Mouse (Mus musculus) neural tube, embryonic 13.5 days (tissue): ENCODE data around the gene Saxo2. TPM values are rescaled to one million over a fixed set of nuclear protein-coding genes. Genes with fewer than 3 reads are reported as not detected.

Source experiments
- ATAC-seq: fragments of 200-750 bp; cut with Nextera tagmentation; 2 replicates; pipeline ENCODE4 v1.8.0; 2017; ENCODE audit warnings: low read depth, mild to moderate bottlenecking, moderate TSS enrichment, moderate library complexity
- H3K27ac ChIP-seq: fragments of 300-500 bp; sonication (generic); replicated peaks from 2 replicates; pipeline ENCODE4 v1.5.1; 2015; ENCODE audit warnings: moderate library complexity, mild to moderate bottlenecking, inconsistent platforms
- H3K27me3 ChIP-seq: fragments of 300-500 bp; sonication (generic); 2 replicates; pipeline ENCODE4 v1.6.1; 2015; ENCODE audit warnings: mild to moderate bottlenecking, inconsistent platforms
- H3K36me3 ChIP-seq: fragments of 300-500 bp; sonication (generic); 2 replicates; pipeline ENCODE4 v1.6.1; 2015; ENCODE audit warnings: mild to moderate bottlenecking, inconsistent platforms
- H3K4me1 ChIP-seq: fragments of 300-500 bp; sonication (generic); replicated peaks from 2 replicates; pipeline ENCODE4 v1.6.1; 2015; ENCODE audit warnings: inconsistent platforms
- H3K4me2 ChIP-seq: fragments of 300-500 bp; sonication (generic); 2 replicates; pipeline ENCODE4 v1.6.1; 2015; ENCODE audit warnings: inconsistent platforms, mild to moderate bottlenecking, moderate library complexity
- H3K4me3 ChIP-seq: fragments of 300-500 bp; sonication (generic); 2 replicates; pipeline ENCODE4 v1.5.1; 2015; ENCODE audit warnings: mild to moderate bottlenecking, inconsistent platforms
- H3K9ac ChIP-seq: fragments of 300-500 bp; sonication (generic); 2 replicates; pipeline ENCODE4 v1.6.1; 2015; ENCODE audit warnings: moderate library complexity, mild to moderate bottlenecking, inconsistent platforms
- H3K9me3 ChIP-seq: fragments of 300-500 bp; sonication (generic); 2 replicates; pipeline ENCODE4 v1.6.1; 2016; ENCODE audit warnings: inconsistent platforms
- WGBS: fragments of 180-500 bp; shearing (Covaris S2); methylation state at CpG from one replicate; pipeline ENCODE4 v1.1.7; 2015; 5-methylcytosine and 5-hydroxymethylcytosine counted together
- polyA plus RNA-seq: library from polyadenylated mRNA; unstranded; fragments of >200 nt; fragmentation: Nextera tagmentation; extraction: Ambion mirVana; gene quantifications from 2 replicates; pipeline ENCODE4 v1.2.1, GENCODE M21; 2015

Gene Saxo2
- polyA plus RNA-seq, 1 experiment from 2014 or later = 20.1 TPM

DNA sequence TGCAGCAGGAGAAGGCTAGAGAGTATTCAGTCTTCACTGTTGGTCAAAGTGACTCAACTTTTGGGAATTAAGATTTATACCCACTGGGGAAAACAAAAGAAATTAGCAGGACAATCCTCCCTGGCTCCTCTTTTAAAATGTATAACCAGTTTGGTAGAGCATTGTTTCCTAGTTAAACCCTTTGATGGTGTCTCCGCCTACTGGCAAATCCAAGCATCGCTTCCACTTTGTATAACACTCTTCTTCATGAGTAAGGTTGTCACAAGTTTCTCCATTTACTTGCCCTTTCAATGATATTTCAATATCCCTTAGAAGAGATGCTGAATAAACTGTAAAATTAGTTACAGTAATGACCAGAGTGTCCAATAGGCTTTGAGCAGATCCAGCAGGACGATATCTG lies 38.7 kb downstream of the Saxo2 start:
- no peak overlapping the region for H3K4me2 ChIP-seq
- WGBS = 77% methylated on average over 3 of the region's 3 CpGs
- no peak overlapping the region for H3K27ac ChIP-seq
- no peaks in the 10 kb centered on the region for H3K36me3 ChIP-seq
- no peaks in the 10 kb centered on the region for H3K27me3 ChIP-seq
- H3K9ac ChIP-seq = no peak overlapping the region
- no peaks in the 10 kb centered on the region for H3K9me3 ChIP-seq
- ATAC-seq = no peak
- no peaks in the 10 kb centered on the region for H3K4me1 ChIP-seq
- H3K4me3 ChIP-seq = no peak overlapping the region

- no peak overlapping the region for H3K4me3 ChIP-seq
- 85% methylated on average over 6 of the region's 6 CpGs for WGBS
- no peak overlapping the region for H3K4me2 ChIP-seq
- H3K36me3 ChIP-seq = no peaks in the 10 kb centered on the region
- H3K27me3 ChIP-seq = no peaks in the 10 kb centered on the region
- no peak overlapping the region for H3K27ac ChIP-seq
- ATAC-seq = no peak
- H3K9ac ChIP-seq = no peak overlapping the region
- H3K9me3 ChIP-seq = no peaks in the 10 kb centered on the region
- H3K4me1 ChIP-seq = peaks cover 9% of the 10 kb centered on the region; the same call in 1 of the 2 replicates
Measured at GRCm38 (mm10) chr7:82605425-82605824, 42.9 kb downstream of the Saxo2 start.

GRCm38 (mm10) chr7:82602008-82602407 lies 46.3 kb downstream of the Saxo2 start:
- no peaks in the 10 kb centered on the region for H3K9me3 ChIP-seq
- H3K4me2 ChIP-seq = no peak overlapping the region
- no peak overlapping the region for H3K27ac ChIP-seq
- H3K27me3 ChIP-seq = no peaks in the 10 kb centered on the region
- ATAC-seq = no peak
- H3K36me3 ChIP-seq = no peaks in the 10 kb centered on the region
- peaks cover 9% of the 10 kb centered on the region; the same call in 1 of the 2 replicates for H3K4me1 ChIP-seq
- H3K9ac ChIP-seq = no peak overlapping the region
- 71% methylated on average over 4 of the region's 4 CpGs for WGBS
- no peak overlapping the region for H3K4me3 ChIP-seq

DNA sequence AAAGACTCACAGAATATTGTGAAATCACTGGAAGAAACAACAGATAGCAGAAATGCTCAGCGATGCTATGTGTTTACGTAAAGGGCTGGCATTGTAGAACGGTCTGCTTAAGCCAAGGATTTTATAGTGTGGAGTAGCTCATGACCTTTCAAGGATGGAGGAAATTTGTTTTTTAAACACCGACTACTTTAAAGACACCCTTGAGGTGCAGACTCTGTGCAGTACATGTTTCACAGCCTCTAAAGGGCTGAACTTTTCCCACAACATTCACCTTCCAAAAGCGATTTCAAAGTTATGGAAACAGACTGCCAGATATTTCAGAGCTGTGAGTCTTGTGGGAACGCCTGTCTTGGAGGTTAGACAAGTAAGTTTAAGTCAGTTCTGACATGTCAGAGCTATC lies 57.4 kb downstream of the Saxo2 start:
- 89% methylated on average over 6 of the region's 6 CpGs for WGBS
- H3K27ac ChIP-seq = no peak overlapping the region
- no peak for ATAC-seq
- H3K4me3 ChIP-seq = no peak overlapping the region
- no peaks in the 10 kb centered on the region for H3K27me3 ChIP-seq
- no peaks in the 10 kb centered on the region for H3K36me3 ChIP-seq
- H3K4me1 ChIP-seq = no peaks in the 10 kb centered on the region
- no peak overlapping the region for H3K4me2 ChIP-seq
- no peaks in the 10 kb centered on the region for H3K9me3 ChIP-seq
- H3K9ac ChIP-seq = no peak overlapping the region

Other genes starting within 250 kb of the Saxo2 start
- gene Efl1, start 86 bp upstream of the Saxo2 start, polyA plus RNA-seq = 16.7 and 18.2 TPM in 2 replicates
- gene Mex3b, start 218.8 kb upstream of the Saxo2 start, polyA plus RNA-seq = 31.8 and 39.2 TPM in 2 replicates